Mouse (Mus musculus) stomach, embryonic 16.5 days (tissue): Measurements from ENCODE around the gene Diexf. TPM values are rescaled to one million over a fixed set of nuclear protein-coding genes. Genes with fewer than 3 reads are reported as not detected.

Experiments used
- ATAC-seq: fragments of 200-750 bp; cut with Nextera tagmentation; 2 replicates; pipeline ENCODE4 v1.8.0; 2017; ENCODE audit warnings: moderate number of reproducible peaks, moderate TSS enrichment; ENCODE audit not compliant: insufficient read depth, low FRiP score
- H3K27ac ChIP-seq: fragments of 300-500 bp; sonication (generic); 2 replicates; pipeline ENCODE4 v1.5.1; 2014; ENCODE audit warnings: low read length
- H3K27me3 ChIP-seq: fragments of 300-500 bp; sonication (generic); 2 replicates; pipeline ENCODE4 v1.6.1; 2014; ENCODE audit warnings: low read length, control low read depth, mixed read lengths; ENCODE audit not compliant: control insufficient read depth, insufficient read depth
- H3K36me3 ChIP-seq: fragments of 300-500 bp; sonication (generic); 2 replicates; pipeline ENCODE4 v1.6.1; 2014; ENCODE audit warnings: low read length; ENCODE audit not compliant: control insufficient read depth, insufficient read depth
- H3K4me1 ChIP-seq: fragments of 300-500 bp; sonication (generic); 2 replicates; pipeline ENCODE4 v1.6.1; 2014; ENCODE audit warnings: low read length, control low read depth, mixed read lengths; ENCODE audit not compliant: control insufficient read depth, insufficient read depth
- H3K4me2 ChIP-seq: fragments of 300-500 bp; sonication (generic); 2 replicates; pipeline ENCODE4 v1.6.1; 2014; ENCODE audit warnings: low read depth, low read length, mixed read lengths
- H3K4me3 ChIP-seq: fragments of 300-500 bp; sonication (generic); replicated peaks from 2 replicates; pipeline ENCODE4 v1.5.1; 2014; ENCODE audit warnings: mild to moderate bottlenecking, low read length
- H3K9ac ChIP-seq: fragments of 300-500 bp; sonication (generic); 2 replicates; pipeline ENCODE4 v1.6.1; 2014; ENCODE audit warnings: low read length
- H3K9me3 ChIP-seq: fragments of 300-500 bp; sonication (generic); replicated peaks from 2 replicates; pipeline ENCODE4 v1.6.1; 2016; ENCODE audit warnings: low read length, control low read depth; ENCODE audit not compliant: control insufficient read depth
- WGBS: fragments of 180-500 bp; shearing (Covaris S2); extraction: QIAGEN DNeasy Blood & Tissue Kit; methylation state at CpG from one replicate; pipeline ENCODE4 v1.1.7; 2014; 5-methylcytosine and 5-hydroxymethylcytosine counted together
- polyA plus RNA-seq: library from polyadenylated mRNA; unstranded; fragments of >200 nt; fragmentation: Nextera tagmentation; extraction: Ambion mirVana; gene quantifications from 2 replicates; pipeline ENCODE4 v1.2.1, GENCODE M21; 2015

The Diexf gene
- polyA plus RNA-seq, 1 experiment from 2014 or later: 6.8 TPM

DNA sequence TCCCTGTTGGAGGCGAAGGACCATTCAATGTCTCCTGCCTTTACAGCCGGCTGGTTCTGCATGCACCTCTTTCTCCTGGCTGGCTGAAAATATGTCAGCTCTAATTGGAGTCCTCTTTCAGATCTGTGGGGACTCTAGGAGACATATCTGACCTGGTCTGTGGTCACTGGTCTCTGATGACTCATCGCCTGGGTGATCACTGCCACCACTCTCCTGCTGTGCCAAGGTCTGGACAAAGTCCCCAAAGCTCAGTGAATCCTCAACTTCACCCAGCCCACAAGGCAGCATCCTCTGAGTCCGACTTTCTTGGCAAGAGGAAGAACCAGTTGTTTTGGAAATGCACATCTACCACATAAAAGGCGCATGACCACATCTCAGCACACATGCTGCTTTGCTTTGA, 27.5 kb downstream of the Diexf start:
- no peak overlapping the region for H3K4me3 ChIP-seq
- no peaks in the 10 kb centered on the region for H3K4me1 ChIP-seq
- peaks cover 8% of the 10 kb centered on the region; the same call in 1 of the 2 replicates for H3K36me3 ChIP-seq
- 87% methylated on average over 5 of the region's 5 CpGs for WGBS
- no peaks in the 10 kb centered on the region for H3K27me3 ChIP-seq
- H3K4me2 ChIP-seq: no peak overlapping the region
- no peaks in the 10 kb centered on the region for H3K9me3 ChIP-seq
- 0 out of 2 replicates have a peak, but pooled peaks have one; percentile 20 for ATAC-seq
- H3K27ac ChIP-seq: no peak overlapping the region
- no peak overlapping the region for H3K9ac ChIP-seq

DNA sequence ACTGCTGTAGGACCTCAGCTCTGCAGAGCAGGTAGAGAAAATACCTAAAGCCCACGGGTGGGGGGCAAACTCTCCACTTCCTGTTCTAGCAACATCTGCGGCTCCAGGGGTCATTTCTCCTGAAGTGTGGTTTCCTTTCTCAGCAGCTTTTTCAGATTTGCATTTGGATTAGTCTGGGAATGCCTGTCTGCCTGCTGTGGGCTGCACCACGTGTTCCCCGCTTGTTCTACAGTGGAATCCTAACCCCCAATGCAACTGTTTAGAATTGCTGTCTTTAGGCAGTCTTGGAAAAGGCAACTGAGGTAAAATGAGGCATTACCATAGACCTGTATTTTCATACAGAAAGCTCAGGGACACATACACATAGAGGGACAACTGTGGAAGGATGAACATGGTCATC, 28.0 kb downstream of the Diexf start:
- WGBS: 42% methylated on average over 4 of the region's 4 CpGs
- H3K27me3 ChIP-seq: no peaks in the 10 kb centered on the region
- no peak overlapping the region for H3K4me3 ChIP-seq
- H3K9me3 ChIP-seq: no peaks in the 10 kb centered on the region
- ATAC-seq: no peak
- peaks cover 5% of the 10 kb centered on the region; the same call in 1 of the 2 replicates for H3K36me3 ChIP-seq
- H3K9ac ChIP-seq: no peak overlapping the region
- H3K27ac ChIP-seq: no peak overlapping the region
- no peaks in the 10 kb centered on the region for H3K4me1 ChIP-seq
- no peak overlapping the region for H3K4me2 ChIP-seq

DNA sequence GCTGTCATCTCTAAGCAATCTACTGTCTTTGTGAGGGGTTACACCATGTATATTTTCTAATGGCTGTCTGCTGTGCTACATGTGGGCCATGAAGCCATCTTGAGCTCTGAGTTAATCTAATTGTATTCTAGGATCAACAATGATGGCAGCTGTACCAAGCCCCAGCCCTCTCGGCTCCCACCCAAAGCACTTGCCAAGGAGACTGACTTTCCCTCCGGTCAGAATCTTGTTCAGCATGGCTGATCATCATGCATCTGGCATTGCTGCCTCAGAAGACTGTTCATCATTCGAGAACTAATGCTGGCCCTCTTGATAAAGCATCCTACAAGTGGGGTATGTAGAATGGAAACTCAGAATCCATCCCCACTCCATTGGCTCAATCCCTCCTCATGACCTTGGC, 31.1 kb downstream of the Diexf start:
- H3K36me3 ChIP-seq: no peaks in the 10 kb centered on the region
- H3K9me3 ChIP-seq: no peaks in the 10 kb centered on the region
- H3K9ac ChIP-seq: no peak overlapping the region
- H3K4me1 ChIP-seq: no peaks in the 10 kb centered on the region
- WGBS: 86% methylated on average over 3 of the region's 3 CpGs
- no peak overlapping the region for H3K4me3 ChIP-seq
- H3K27me3 ChIP-seq: no peaks in the 10 kb centered on the region
- no peak for ATAC-seq
- no peak overlapping the region for H3K27ac ChIP-seq
- H3K4me2 ChIP-seq: no peak overlapping the region

DNA sequence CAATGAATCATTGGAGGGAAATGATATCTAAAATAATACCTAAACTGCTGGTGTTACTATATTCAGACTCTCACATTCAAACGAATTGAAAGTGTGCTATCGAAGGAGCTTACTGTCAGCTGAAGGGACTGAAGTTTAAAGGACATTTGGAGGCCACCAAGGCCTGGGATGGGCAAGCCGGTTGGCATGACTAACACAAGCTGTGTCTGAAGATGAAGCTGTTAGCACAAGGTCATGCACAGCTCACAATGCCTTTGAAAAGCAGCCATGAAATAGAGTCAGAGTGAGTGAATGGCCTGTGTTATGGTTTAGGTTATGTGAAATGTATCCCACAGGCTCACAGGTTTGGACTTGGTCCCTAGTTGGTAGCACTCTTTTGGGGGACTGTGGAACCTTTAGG, 36.5 kb downstream of the Diexf start:
- no peaks in the 10 kb centered on the region for H3K4me1 ChIP-seq
- WGBS: 81% methylated on average over 3 of the region's 3 CpGs
- no peaks in the 10 kb centered on the region for H3K36me3 ChIP-seq
- no peaks in the 10 kb centered on the region for H3K27me3 ChIP-seq
- no peak overlapping the region for H3K9ac ChIP-seq
- ATAC-seq: no peak
- no peaks in the 10 kb centered on the region for H3K9me3 ChIP-seq
- H3K27ac ChIP-seq: no peak overlapping the region
- H3K4me3 ChIP-seq: no peak overlapping the region
- H3K4me2 ChIP-seq: no peak overlapping the region

DNA sequence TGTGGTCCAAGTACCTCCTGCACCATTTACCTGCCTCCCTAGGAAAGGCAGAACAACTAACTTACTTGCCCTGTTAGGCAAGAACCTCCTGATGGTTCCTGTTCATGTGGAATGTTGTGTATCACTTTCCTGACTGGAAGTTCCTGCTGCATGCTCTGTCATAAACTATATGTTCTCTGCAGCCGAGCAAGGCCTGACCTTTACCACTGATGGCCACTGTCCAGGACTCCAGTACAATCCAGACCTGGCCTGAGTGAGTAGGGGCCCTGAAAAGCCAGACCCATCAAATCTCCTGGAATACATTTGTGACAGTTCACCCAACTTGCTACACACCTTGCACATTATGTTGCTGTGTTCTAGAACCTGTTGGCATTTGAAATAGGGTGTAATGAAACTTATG, 37.3 kb downstream of the Diexf start:
- Histone ChIP-seq H3K4me2 (no peak overlapping the region), H3K9me3 (no peaks in the 10 kb centered on the region), H3K4me1 (no peaks in the 10 kb centered on the region), H3K27me3 (no peaks in the 10 kb centered on the region), H3K4me3 (no peak overlapping the region), H3K27ac (no peak overlapping the region), H3K9ac (no peak overlapping the region), H3K36me3 (no peaks in the 10 kb centered on the region)
- 45% methylated on average over 1 of the region's 1 CpGs for WGBS
- ATAC-seq: no peak

DNA sequence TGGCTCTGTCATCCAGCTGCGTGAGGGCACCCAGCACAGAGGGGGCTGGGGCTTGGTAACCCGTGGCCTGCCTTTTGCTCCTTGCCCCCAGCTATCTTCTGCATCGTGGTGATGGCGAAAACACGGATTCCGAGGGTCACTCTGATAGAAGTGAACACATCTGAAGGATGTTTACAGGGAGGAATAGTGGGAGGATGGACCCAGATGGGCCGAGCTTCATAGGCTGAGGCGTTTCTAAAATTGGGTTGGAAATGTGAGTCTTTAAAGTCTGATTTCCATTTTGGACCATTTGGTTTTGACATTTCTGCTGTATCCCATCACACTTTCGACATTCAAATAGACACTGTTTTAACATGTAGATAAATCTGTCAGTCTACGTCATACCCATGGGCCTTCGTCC, 39.2 kb downstream of the Diexf start:
- H3K4me1 ChIP-seq: peaks cover 7% of the 10 kb centered on the region; the same call in 1 of the 2 replicates
- H3K9me3 ChIP-seq: no peaks in the 10 kb centered on the region
- H3K27me3 ChIP-seq: no peaks in the 10 kb centered on the region
- no peak for ATAC-seq
- H3K9ac ChIP-seq: no peak overlapping the region
- WGBS: 78% methylated on average over 11 of the region's 11 CpGs
- H3K27ac ChIP-seq: no peak overlapping the region
- H3K4me3 ChIP-seq: no peak overlapping the region
- no peaks in the 10 kb centered on the region for H3K36me3 ChIP-seq
- H3K4me2 ChIP-seq: no peak overlapping the region

DNA sequence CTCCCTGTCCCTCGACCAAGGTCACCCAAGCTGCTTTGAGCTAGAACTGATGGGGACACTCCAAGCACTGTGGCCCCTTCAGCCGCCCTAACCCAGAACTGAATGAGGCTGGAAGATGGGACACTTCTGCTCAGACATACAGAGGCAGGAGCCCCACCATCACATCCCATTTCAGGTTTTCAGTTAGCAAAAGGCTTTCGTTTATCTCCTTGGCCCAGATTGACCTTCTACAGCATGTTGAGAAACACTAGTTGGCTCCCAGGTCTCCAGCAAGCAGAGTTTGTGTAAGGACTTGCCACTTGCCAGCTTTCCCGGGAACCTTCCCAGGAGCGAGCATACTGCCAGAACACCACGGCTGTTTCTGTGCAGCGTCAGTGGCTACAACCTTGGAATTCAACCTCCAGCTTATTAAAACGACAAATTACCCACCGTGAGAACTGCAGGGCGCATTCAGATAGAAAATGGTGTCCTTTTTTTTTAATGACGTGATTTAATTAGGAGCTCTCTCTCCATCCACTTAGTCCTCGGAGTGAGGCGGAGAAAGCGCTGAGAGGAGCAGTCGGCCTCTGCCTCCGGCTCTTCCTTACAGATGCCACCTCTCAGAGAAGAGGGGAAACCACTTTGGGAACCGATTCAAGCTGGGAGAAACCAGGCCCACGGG, 39.7 kb downstream of the Diexf start:
- H3K4me1 ChIP-seq: peaks cover 7% of the 10 kb centered on the region; the same call in 1 of the 2 replicates
- H3K36me3 ChIP-seq: no peaks in the 10 kb centered on the region
- 70% methylated on average over 18 of the region's 18 CpGs for WGBS
- ATAC-seq: no peak
- no peaks in the 10 kb centered on the region for H3K9me3 ChIP-seq
- H3K9ac ChIP-seq: no peak overlapping the region
- no peaks in the 10 kb centered on the region for H3K27me3 ChIP-seq
- no peak overlapping the region for H3K4me2 ChIP-seq
- no peak overlapping the region for H3K27ac ChIP-seq
- no peak overlapping the region for H3K4me3 ChIP-seq

DNA sequence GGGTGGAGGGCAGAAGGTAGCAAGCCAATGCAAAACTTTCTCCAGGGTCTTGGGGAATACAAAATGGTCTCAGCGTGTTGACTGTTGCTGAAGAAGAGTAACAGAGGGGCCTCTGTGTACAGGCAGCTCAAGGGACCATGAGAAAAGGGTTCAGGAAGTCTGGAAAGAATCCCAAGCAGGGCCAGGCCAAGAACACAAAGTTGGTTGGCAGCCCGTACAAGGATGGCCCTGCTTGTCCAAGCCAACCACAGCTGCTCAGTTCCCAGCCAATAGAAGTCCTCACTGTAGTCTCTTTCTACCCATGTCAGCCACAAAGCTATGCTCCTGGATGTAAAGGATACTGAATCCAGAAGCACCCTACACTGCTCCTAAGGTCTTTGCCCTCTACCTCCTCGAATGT, 40.4 kb downstream of the Diexf start:
- WGBS: 76% methylated on average over 3 of the region's 3 CpGs

DNA sequence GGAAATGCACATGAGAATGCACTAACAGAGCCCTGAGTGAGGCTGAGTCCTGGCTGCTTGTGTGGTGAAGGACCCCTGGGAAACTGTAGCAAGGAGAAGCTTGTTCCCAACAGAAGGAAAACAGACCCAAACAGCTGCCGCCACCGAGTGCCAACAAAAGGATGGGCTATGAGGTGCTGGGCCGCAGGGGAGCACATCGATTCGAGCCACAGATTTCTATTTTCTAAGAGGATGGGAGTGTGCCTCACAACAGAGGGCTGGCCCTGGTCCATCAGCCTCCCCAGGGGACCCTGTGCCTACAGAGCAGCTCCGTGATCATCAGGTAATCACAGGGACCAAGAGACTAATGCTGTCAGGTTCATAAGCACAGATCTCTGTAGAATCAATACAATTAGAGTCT, 40.9 kb downstream of the Diexf start:
- Histone ChIP-seq H3K27ac (no peak overlapping the region), H3K36me3 (no peaks in the 10 kb centered on the region), H3K27me3 (no peaks in the 10 kb centered on the region), H3K4me2 (no peak overlapping the region), H3K9me3 (no peaks in the 10 kb centered on the region), H3K4me1 (peaks cover 7% of the 10 kb centered on the region; the same call in 1 of the 2 replicates), H3K9ac (no peak overlapping the region), H3K4me3 (no peak overlapping the region)
- WGBS: 81% methylated on average over 6 of the region's 6 CpGs
- no peak for ATAC-seq

More for the DNA sequence above, 40.4 kb downstream of the Diexf start:
- Histone ChIP-seq H3K9me3 (no peaks in the 10 kb centered on the region), H3K27me3 (no peaks in the 10 kb centered on the region), H3K36me3 (no peaks in the 10 kb centered on the region), H3K9ac (no peak overlapping the region), H3K4me3 (no peak overlapping the region), H3K27ac (no peak overlapping the region), H3K4me2 (no peak overlapping the region), H3K4me1 (peaks cover 7% of the 10 kb centered on the region; the same call in 1 of the 2 replicates)
- no peak for ATAC-seq
